Mouse (Mus musculus): Measurements from ENCODE around the gene Myo5c. TPM values are rescaled to one million over a fixed set of nuclear protein-coding genes. Genes with fewer than 3 reads are reported as not detected.

Gene Myo5c
- total RNA-seq (2014; fragmentation: Nextera tagmentation) (0.15 TPM in 1 of 2 replicates, not detected in the other), total RNA-seq (2017) (under 0.01 and 0.22 TPM in 2 replicates), polyA plus RNA-seq (2012) (not detected in 2 replicates)

DNA sequence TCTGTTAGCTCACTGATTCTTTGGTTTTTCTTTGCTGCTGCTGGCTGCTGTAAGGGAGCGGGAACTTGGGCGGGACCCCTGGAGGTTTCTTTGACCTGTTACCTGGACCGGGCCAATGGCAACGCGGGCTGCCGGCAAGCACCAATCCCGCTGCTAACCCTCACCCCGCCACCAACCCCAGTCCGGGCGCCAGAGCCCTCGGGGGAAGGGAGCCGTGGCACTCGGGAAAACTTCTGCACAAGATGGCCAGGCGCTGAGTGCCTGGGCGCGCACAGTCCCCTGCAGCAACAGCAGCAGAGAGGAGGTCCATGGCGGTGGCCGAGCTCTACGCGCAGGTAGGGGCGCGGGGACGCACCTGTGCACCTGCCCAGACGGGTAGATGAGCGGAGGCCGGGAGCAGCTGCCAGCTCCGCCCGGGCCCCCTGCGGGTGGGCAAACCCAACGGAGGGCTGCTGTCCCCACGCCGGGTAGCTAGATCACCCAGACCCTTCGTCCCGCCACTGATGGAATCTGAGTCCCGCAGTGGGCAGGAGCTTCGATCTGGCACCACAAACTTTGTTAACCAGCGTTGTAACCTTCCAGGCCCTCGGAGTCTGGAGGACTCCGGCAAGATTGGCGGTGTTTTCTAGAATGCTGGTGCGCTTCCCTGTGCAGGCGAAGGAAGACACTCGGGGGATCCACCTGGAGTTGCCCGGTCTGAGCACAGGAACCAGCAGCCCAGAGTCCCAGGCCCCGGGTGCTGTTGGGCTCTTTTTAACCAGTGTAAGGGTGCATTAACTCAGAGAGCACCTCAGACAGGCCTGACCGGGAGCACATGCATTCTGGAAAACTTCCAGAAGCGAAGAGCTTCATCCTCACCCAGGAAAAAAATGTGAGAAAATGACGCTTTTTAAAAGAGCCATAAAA lies at the start of gene Myo5c:
Gene Myo5c (plus strand): TSS at position 180 of the 906 bp plus-strand sequence.
- DNase-seq (ENCODE audit: low spot score) (no peak), ATAC-seq (ENCODE audit: extremely low read depth, insufficient number of reproducible peaks, low FRiP score, poor library complexity, severe bottlenecking) (no peak)
- no peak for TF ChIP-seq TAL1 (conservative IDR thresholded peaks at IDR 0.05; ENCODE audit: low read depth, low read length)
- no peak for TF ChIP-seq GATA2 (IDR thresholded peaks at IDR 0.05; ENCODE audit: borderline replicate concordance, low read depth, low read length)
- no peak for TF ChIP-seq POLR2AphosphoS5 (IDR thresholded peaks at IDR 0.05; ENCODE audit: insufficient replicate concordance, low read depth, low read length)
- TF ChIP-seq GATA1 (IDR thresholded peaks at IDR 0.05; ENCODE audit: borderline replicate concordance, low read length): no peak
- TF ChIP-seq CTCF (IDR thresholded peaks at IDR 0.05; ENCODE audit: low read depth, low read length): no peak
- no peaks in the 10 kb centered on the region for H3K4me1 ChIP-seq (ENCODE audit: insufficient read depth, low read depth, low read length)
- no peak within 1 kb of the TSS for H3K4me3 ChIP-seq (ENCODE audit: low read depth, low read length)
- no peaks in the 10 kb centered on the region for H3K9me3 ChIP-seq (replicated peaks)
- no peaks in the 10 kb centered on the region for H3K36me3 ChIP-seq (replicated peaks)
- peaks cover 7% of the 10 kb centered on the region for H3K27me3 ChIP-seq (ENCODE audit: insufficient read depth, low read length)

- H3K36me3 ChIP-seq (replicated peaks): peaks cover 21% of the 10 kb centered on the region
- no peaks in the 10 kb centered on the region for H3K27me3 ChIP-seq (ENCODE audit: insufficient read depth, low read length)
- ATAC-seq (ENCODE audit: extremely low read depth, insufficient number of reproducible peaks, low FRiP score, poor library complexity, severe bottlenecking) (no peak), DNase-seq (ENCODE audit: low spot score) (no peak)
- H3K4me3 ChIP-seq (ENCODE audit: low read depth, low read length): no peak overlapping the region
- no peaks in the 10 kb centered on the region for H3K4me1 ChIP-seq (ENCODE audit: insufficient read depth, low read depth, low read length)
- TF ChIP-seq TAL1 (conservative IDR thresholded peaks at IDR 0.05; ENCODE audit: low read depth, low read length) (no peak), GATA1 (IDR thresholded peaks at IDR 0.05; ENCODE audit: borderline replicate concordance, low read length) (no peak), POLR2AphosphoS5 (IDR thresholded peaks at IDR 0.05; ENCODE audit: insufficient replicate concordance, low read depth, low read length) (no peak), CTCF (IDR thresholded peaks at IDR 0.05; ENCODE audit: low read depth, low read length) (no peak), GATA2 (IDR thresholded peaks at IDR 0.05; ENCODE audit: borderline replicate concordance, low read depth, low read length) (no peak)
- no peaks in the 10 kb centered on the region for H3K9me3 ChIP-seq (replicated peaks)
These were observed 44.1 kb upstream of the Myo5c start for GRCm38 (mm10) chr9:75187646-75188260.

DNA sequence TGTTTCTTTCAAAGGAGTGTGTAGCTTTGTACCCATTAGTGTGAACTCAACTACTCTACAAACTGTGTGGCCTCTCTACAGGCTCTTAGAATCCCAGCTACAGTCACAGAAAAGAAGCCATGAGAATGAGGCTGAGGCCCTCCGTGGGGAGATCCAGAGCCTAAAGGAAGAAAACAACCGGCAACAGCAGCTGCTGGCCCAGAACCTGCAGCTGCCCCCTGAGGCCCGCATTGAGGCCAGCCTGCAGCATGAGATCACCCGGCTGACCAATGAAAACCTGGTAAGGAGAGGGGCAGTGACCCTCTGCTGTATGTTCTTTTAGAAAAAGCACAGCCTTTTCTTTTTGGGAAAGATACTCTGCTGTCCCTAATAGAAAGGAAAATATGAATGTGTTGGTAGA lies 38.0 kb upstream of the Myo5c start:
- DNase-seq (ENCODE audit: low spot score): no peak
- ATAC-seq (ENCODE audit: extremely low read depth, insufficient number of reproducible peaks, low FRiP score, poor library complexity, severe bottlenecking): no peak

GRCm38 (mm10) chr9:75196335-75196734 lies 35.5 kb upstream of the Myo5c start:
- Histone ChIP-seq H3K36me3 (replicated peaks) (peaks cover 25% of the 10 kb centered on the region), H3K4me1 (ENCODE audit: insufficient read depth, low read depth, low read length) (0 out of 2 replicates have a peak, but pooled peaks cover 3% of the 10 kb centered on the region), H3K4me3 (ENCODE audit: low read depth, low read length) (no peak overlapping the region), H3K27me3 (ENCODE audit: insufficient read depth, low read length) (no peaks in the 10 kb centered on the region), H3K9me3 (replicated peaks) (no peaks in the 10 kb centered on the region)
- ATAC-seq (ENCODE audit: extremely low read depth, insufficient number of reproducible peaks, low FRiP score, poor library complexity, severe bottlenecking) (peak; percentile 75), DNase-seq (ENCODE audit: low spot score) (no peak)
- no peak for TF ChIP-seq GATA1 (IDR thresholded peaks at IDR 0.05; ENCODE audit: borderline replicate concordance, low read length)

More for the DNA sequence above, 38.0 kb upstream of the Myo5c start:
- Histone ChIP-seq H3K27me3 (ENCODE audit: insufficient read depth, low read length) (no peaks in the 10 kb centered on the region), H3K9me3 (replicated peaks) (no peaks in the 10 kb centered on the region), H3K4me3 (ENCODE audit: low read depth, low read length) (no peak overlapping the region), H3K4me1 (ENCODE audit: insufficient read depth, low read depth, low read length) (0 out of 2 replicates have a peak, but pooled peaks cover 3% of the 10 kb centered on the region), H3K36me3 (replicated peaks) (peaks cover 21% of the 10 kb centered on the region)
- TF ChIP-seq GATA1 (IDR thresholded peaks at IDR 0.05; ENCODE audit: borderline replicate concordance, low read length) (no peak), CTCF (IDR thresholded peaks at IDR 0.05; ENCODE audit: low read depth, low read length) (no peak), TAL1 (conservative IDR thresholded peaks at IDR 0.05; ENCODE audit: low read depth, low read length) (no peak), POLR2AphosphoS5 (IDR thresholded peaks at IDR 0.05; ENCODE audit: insufficient replicate concordance, low read depth, low read length) (no peak), GATA2 (IDR thresholded peaks at IDR 0.05; ENCODE audit: borderline replicate concordance, low read depth, low read length) (no peak)

GRCm38 (mm10) chr9:75197297-75197696 lies 34.5 kb upstream of the Myo5c start:
- peaks cover 29% of the 10 kb centered on the region for H3K36me3 ChIP-seq (replicated peaks)
- DNase-seq (ENCODE audit: low spot score): no peak
- H3K9me3 ChIP-seq (replicated peaks): no peaks in the 10 kb centered on the region
- 0 out of 2 replicates have a peak, but pooled peaks cover 3% of the 10 kb centered on the region for H3K4me1 ChIP-seq (ENCODE audit: insufficient read depth, low read depth, low read length)
- no peaks in the 10 kb centered on the region for H3K27me3 ChIP-seq (ENCODE audit: insufficient read depth, low read length)
- H3K4me3 ChIP-seq (ENCODE audit: low read depth, low read length): no peak overlapping the region
- TF ChIP-seq GATA2 (IDR thresholded peaks at IDR 0.05; ENCODE audit: borderline replicate concordance, low read depth, low read length) (no peak), POLR2AphosphoS5 (IDR thresholded peaks at IDR 0.05; ENCODE audit: insufficient replicate concordance, low read depth, low read length) (no peak), TAL1 (conservative IDR thresholded peaks at IDR 0.05; ENCODE audit: low read depth, low read length) (no peak)
- ATAC-seq (ENCODE audit: extremely low read depth, insufficient number of reproducible peaks, low FRiP score, poor library complexity, severe bottlenecking): no peak

- TF ChIP-seq POLR2AphosphoS5 (IDR thresholded peaks at IDR 0.05; ENCODE audit: insufficient replicate concordance, low read depth, low read length): no peak
- no peak for TF ChIP-seq GATA1 (IDR thresholded peaks at IDR 0.05; ENCODE audit: borderline replicate concordance, low read length)
- TF ChIP-seq GATA2 (IDR thresholded peaks at IDR 0.05; ENCODE audit: borderline replicate concordance, low read depth, low read length): no peak
- no peak for TF ChIP-seq TAL1 (conservative IDR thresholded peaks at IDR 0.05; ENCODE audit: low read depth, low read length)
- TF ChIP-seq CTCF (IDR thresholded peaks at IDR 0.05; ENCODE audit: low read depth, low read length): no peak
- DNase-seq (ENCODE audit: low spot score): no peak
- Histone ChIP-seq H3K27me3 (ENCODE audit: insufficient read depth, low read length) (no peaks in the 10 kb centered on the region), H3K4me1 (ENCODE audit: insufficient read depth, low read depth, low read length) (no peaks in the 10 kb centered on the region), H3K36me3 (replicated peaks) (peaks cover 26% of the 10 kb centered on the region), H3K9me3 (replicated peaks) (no peaks in the 10 kb centered on the region), H3K4me3 (ENCODE audit: low read depth, low read length) (no peak overlapping the region)
- ATAC-seq (ENCODE audit: extremely low read depth, insufficient number of reproducible peaks, low FRiP score, poor library complexity, severe bottlenecking): no peak
These were observed 30.3 kb upstream of the Myo5c start for GRCm38 (mm10) chr9:75201506-75201905.
